Mouse (Mus musculus): ENCODE measurements around the gene Synm. TPM values are rescaled to one million over a fixed set of nuclear protein-coding genes. Genes with fewer than 3 reads are reported as not detected.

Synm gene
- polyA plus RNA-seq, 1 experiment = 1.3 TPM

DNA sequence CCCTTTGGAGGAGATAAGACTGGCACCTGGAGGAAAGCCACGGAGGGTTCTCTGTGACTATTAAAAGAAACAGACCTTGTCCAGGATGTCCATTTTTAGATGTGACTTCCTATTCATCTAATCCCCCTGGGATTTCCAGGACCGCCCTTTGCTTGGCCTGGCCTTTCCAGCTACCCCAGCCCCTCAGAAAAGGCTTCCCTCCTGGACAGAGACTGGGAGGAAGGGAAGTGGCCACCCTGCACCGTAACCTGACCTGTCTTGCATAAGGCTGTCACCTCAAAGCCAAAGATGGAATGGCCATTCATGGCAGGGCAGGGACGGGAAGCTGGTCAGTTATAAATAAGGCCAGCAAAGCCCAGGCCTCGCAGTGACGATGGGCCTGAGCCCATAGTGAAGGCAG lies 68.5 kb downstream of the Synm start:
- Histone ChIP-seq H3K27ac (ENCODE audit: control insufficient read depth, insufficient read depth, low read depth, low read length, poor library complexity) (no peak overlapping the region), H3K4me1 (ENCODE audit: control insufficient read depth, insufficient read depth, low read length) (no peaks in the 10 kb centered on the region)
- WGBS = 75% methylated on average over 6 of the region's 6 CpGs

DNA sequence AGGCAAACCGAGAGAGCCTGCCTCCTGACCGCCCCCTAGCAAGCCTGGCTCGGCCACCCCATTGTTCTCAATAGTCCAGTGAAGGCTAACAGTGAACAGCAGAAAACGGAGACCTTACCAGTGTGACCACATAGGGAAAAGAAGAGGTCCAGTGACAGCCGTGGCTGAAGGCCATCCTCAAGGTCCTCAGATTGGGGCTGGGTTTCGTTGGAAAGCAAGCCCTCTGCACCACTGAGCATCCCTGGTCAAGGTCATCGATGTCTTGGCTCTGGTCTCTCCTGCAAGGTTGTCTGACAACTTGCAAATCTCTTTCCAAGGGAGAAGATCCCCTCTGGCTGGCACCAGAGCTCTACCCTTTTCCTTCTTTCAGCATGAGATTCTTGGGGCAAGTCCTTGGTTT lies 69.7 kb downstream of the Synm start:
- TF ChIP-seq CTCF (IDR thresholded peaks at IDR 0.05; ENCODE audit: control insufficient read depth, insufficient read depth, low read length) (no peak), POLR2A (IDR thresholded peaks at IDR 0.05; ENCODE audit: borderline replicate concordance, control insufficient read depth, low read depth, low read length) (no peak)
- no peak overlapping the region for H3K4me3 ChIP-seq (replicated peaks; ENCODE audit: control insufficient read depth, low read depth, low read length)
- H3K4me1 ChIP-seq (ENCODE audit: control insufficient read depth, insufficient read depth, low read length) = no peaks in the 10 kb centered on the region
- 79% methylated on average over 7 of the region's 7 CpGs for WGBS
- no peak overlapping the region for H3K27ac ChIP-seq (ENCODE audit: control insufficient read depth, insufficient read depth, low read depth, low read length, poor library complexity)

More for the DNA sequence above, 68.5 kb downstream of the Synm start:
- no peak for TF ChIP-seq CTCF (IDR thresholded peaks at IDR 0.05; ENCODE audit: control insufficient read depth, insufficient read depth, low read length)
- no peak for TF ChIP-seq POLR2A (IDR thresholded peaks at IDR 0.05; ENCODE audit: borderline replicate concordance, control insufficient read depth, low read depth, low read length)
- H3K4me3 ChIP-seq (replicated peaks; ENCODE audit: control insufficient read depth, low read depth, low read length) = no peak overlapping the region

DNA sequence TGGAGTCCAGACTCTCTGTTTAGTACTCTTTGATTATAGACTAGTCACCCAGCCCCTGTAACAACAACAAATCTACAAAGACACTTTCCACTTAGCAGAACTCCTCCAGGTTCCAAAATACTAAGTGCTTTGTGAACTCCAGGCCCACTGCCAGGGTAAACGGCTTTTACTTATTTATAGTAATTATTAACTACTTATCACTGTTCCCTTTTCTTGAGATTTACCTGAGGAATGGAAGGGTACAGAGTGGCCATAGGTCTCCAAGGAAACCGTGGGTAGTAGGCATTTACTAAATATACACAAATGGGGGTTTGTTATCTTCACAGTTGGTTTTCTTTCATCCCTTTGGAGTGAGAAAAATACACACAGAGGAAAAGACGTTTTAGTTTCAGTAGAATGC lies 71.3 kb downstream of the Synm start:
- Histone ChIP-seq H3K4me3 (replicated peaks; ENCODE audit: control insufficient read depth, low read depth, low read length) (no peak overlapping the region), H3K27ac (ENCODE audit: control insufficient read depth, insufficient read depth, low read depth, low read length, poor library complexity) (no peak overlapping the region), H3K4me1 (ENCODE audit: control insufficient read depth, insufficient read depth, low read length) (no peaks in the 10 kb centered on the region)
- 65% methylated on average over 3 of the region's 3 CpGs for WGBS
- TF ChIP-seq POLR2A (IDR thresholded peaks at IDR 0.05; ENCODE audit: borderline replicate concordance, control insufficient read depth, low read depth, low read length) = no peak
- TF ChIP-seq CTCF (IDR thresholded peaks at IDR 0.05; ENCODE audit: control insufficient read depth, insufficient read depth, low read length) = no peak

DNA sequence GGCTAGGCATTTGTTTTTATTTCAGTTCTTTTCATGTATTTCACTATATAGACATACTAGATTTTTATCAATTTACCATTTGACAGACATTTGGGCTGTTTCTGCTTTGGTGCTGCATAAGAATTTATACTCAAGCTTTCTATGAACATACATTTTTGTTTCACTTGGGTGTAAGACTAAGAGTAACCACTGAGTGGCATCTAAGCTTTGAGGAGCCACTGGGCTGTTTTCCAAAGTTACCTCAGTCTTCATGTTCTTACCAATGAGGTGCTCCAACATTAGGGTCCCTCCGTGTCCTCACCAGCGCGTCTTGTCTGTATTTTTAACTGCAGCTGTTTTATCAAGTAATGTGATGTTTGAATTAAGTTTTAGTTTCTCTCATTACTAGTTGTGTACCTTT lies 73.0 kb downstream of the Synm start:
- H3K4me3 ChIP-seq (replicated peaks; ENCODE audit: control insufficient read depth, low read depth, low read length) = no peak overlapping the region
- TF ChIP-seq POLR2A (IDR thresholded peaks at IDR 0.05; ENCODE audit: borderline replicate concordance, control insufficient read depth, low read depth, low read length) (no peak), CTCF (IDR thresholded peaks at IDR 0.05; ENCODE audit: control insufficient read depth, insufficient read depth, low read length) (no peak)
- no peak overlapping the region for H3K27ac ChIP-seq (ENCODE audit: control insufficient read depth, insufficient read depth, low read depth, low read length, poor library complexity)
- 90% methylated on average over 3 of the region's 3 CpGs for WGBS
- H3K4me1 ChIP-seq (ENCODE audit: control insufficient read depth, insufficient read depth, low read length) = no peaks in the 10 kb centered on the region

DNA sequence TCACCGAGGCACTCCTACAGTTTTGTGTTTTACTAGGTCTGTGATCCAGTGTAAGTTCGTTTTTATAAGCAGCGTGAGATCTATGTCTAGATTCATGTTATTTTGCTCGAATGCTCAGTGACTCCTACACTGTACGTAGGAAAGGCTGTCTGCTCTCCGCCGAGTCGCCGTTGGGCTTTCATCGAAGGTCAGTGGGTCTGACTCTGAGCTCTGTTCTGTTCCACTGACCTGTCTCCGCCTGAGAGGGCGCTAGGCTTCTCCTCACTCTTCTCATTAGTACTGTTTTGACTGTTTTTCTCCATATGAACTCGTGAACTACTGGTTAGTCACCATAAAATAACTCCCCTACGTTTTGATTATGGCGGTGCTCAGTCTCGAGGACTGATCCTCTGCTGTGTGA lies 76.5 kb downstream of the Synm start:
- WGBS = 82% methylated on average over 16 of the region's 16 CpGs
- H3K27ac ChIP-seq (ENCODE audit: control insufficient read depth, insufficient read depth, low read depth, low read length, poor library complexity) = no peak overlapping the region
- no peak overlapping the region for H3K4me3 ChIP-seq (replicated peaks; ENCODE audit: control insufficient read depth, low read depth, low read length)
- TF ChIP-seq CTCF (IDR thresholded peaks at IDR 0.05; ENCODE audit: control insufficient read depth, insufficient read depth, low read length) = no peak
- no peak for TF ChIP-seq POLR2A (IDR thresholded peaks at IDR 0.05; ENCODE audit: borderline replicate concordance, control insufficient read depth, low read depth, low read length)
- H3K4me1 ChIP-seq (ENCODE audit: control insufficient read depth, insufficient read depth, low read length) = no peaks in the 10 kb centered on the region

DNA sequence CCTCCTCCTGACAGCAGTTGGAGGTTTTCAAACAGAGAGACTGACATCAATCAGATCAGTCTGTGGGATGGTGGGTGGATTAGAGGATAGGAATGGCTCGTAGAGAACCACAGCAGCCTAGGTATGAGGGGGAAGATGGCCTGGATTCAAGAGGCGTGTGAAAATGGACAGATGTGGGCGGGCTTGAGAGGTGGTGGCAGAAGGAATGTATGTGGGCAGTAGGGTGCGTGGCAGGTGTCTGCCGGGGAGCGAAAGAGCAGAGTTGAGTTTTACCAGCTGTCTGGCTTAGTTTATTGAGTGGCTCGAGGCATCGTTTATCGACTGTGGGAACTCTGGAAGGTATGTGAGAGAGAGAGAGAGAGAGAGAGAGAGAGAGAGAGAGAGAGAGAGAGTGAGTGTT lies 78.5 kb downstream of the Synm start:
- WGBS = 79% methylated on average over 9 of the region's 9 CpGs
- Histone ChIP-seq H3K27ac (ENCODE audit: control insufficient read depth, insufficient read depth, low read depth, low read length, poor library complexity) (no peak overlapping the region), H3K4me3 (replicated peaks; ENCODE audit: control insufficient read depth, low read depth, low read length) (no peak overlapping the region), H3K4me1 (ENCODE audit: control insufficient read depth, insufficient read depth, low read length) (no peaks in the 10 kb centered on the region)
- TF ChIP-seq CTCF (IDR thresholded peaks at IDR 0.05; ENCODE audit: control insufficient read depth, insufficient read depth, low read length) (no peak), POLR2A (IDR thresholded peaks at IDR 0.05; ENCODE audit: borderline replicate concordance, control insufficient read depth, low read depth, low read length) (no peak)

Other genes starting within 250 kb of the Synm start
- 5.8 and 6.8 TPM in 2 replicates for gene Lrrc28, start 114.5 kb downstream of the Synm start, polyA plus RNA-seq (2011; ENCODE audit: insufficient read depth, insufficient read length, low replicate concordance, missing spikeins)
- gene Ttc23, start 112.3 kb downstream of the Synm start, polyA plus RNA-seq (2011; ENCODE audit: insufficient read depth, insufficient read length, low replicate concordance, missing spikeins) = 3.5 and 13.0 TPM in 2 replicates
- gene Igf1r, start 193.1 kb upstream of the Synm start, polyA plus RNA-seq (2011; ENCODE audit: insufficient read depth, insufficient read length, low replicate concordance, missing spikeins) = 8.7 and 21.3 TPM in 2 replicates